Mouse (Mus musculus): ENCODE results near the gene Iqgap2. TPM values are rescaled to one million over a fixed set of nuclear protein-coding genes. Genes with fewer than 3 reads are reported as not detected.
A peak's percentile ranks its signal among the peaks of the same experiment; 100 is the strongest.

Iqgap2 gene
- polyA plus RNA-seq, 1 experiment from 2014 or later = 5.2 TPM

- ATAC-seq (ENCODE audit: low read depth) = peak; percentile 65
- WGBS = 32% methylated on average over 4 of the region's 4 CpGs
- Histone ChIP-seq H3K4me2 (ENCODE audit: low read depth, low read length) (no peak within 1 kb of the TSS), H3K27ac (ENCODE audit: low read length) (no peak within 1 kb of the TSS; the same call in 1 of the 2 replicates), H3K4me1 (replicated peaks; ENCODE audit: control insufficient read depth, insufficient read depth, low read length) (no peaks in the 10 kb centered on the region; the same call in none of the 2 replicates), H3K9me3 (ENCODE audit: control insufficient read depth, low read length) (no peaks in the 10 kb centered on the region), H3K36me3 (ENCODE audit: control insufficient read depth, insufficient read depth, low read length) (no peaks in the 10 kb centered on the region), H3K9ac (ENCODE audit: low read length) (no peak within 1 kb of the TSS), H3K4me3 (ENCODE audit: low read length) (no peak within 1 kb of the TSS), H3K27me3 (ENCODE audit: control insufficient read depth, insufficient read depth, low read depth, low read length) (no peaks in the 10 kb centered on the region)
Measured at GRCm38 (mm10) chr13:95696654-95697163, 195.0 kb downstream of the Iqgap2 start, which contains the start of gene F2rl2. F2rl2 (plus strand) TSS chr13:95696853.

GRCm38 (mm10) chr13:95696120-95696653 lies 195.5 kb downstream of the Iqgap2 start:
- H3K27ac ChIP-seq (ENCODE audit: low read length) = no peak overlapping the region
- no peak for ATAC-seq (ENCODE audit: low read depth)
- 94% methylated on average over 9 of the region's 9 CpGs for WGBS

GRCm38 (mm10) chr13:95692201-95692600 lies 199.5 kb downstream of the Iqgap2 start:
- H3K9ac ChIP-seq (ENCODE audit: low read length) = no peak overlapping the region
- H3K4me2 ChIP-seq (ENCODE audit: low read depth, low read length) = no peak overlapping the region
- WGBS = 79% methylated on average over 8 of the region's 8 CpGs
- no peaks in the 10 kb centered on the region for H3K9me3 ChIP-seq (ENCODE audit: control insufficient read depth, low read length)
- no peaks in the 10 kb centered on the region for H3K36me3 ChIP-seq (ENCODE audit: control insufficient read depth, insufficient read depth, low read length)
- no peaks in the 10 kb centered on the region for H3K27me3 ChIP-seq (ENCODE audit: control insufficient read depth, insufficient read depth, low read depth, low read length)
- ATAC-seq (ENCODE audit: low read depth) = no peak
- H3K4me1 ChIP-seq (replicated peaks; ENCODE audit: control insufficient read depth, insufficient read depth, low read length) = no peaks in the 10 kb centered on the region; the same call in 1 of the 2 replicates
- no peak overlapping the region for H3K27ac ChIP-seq (ENCODE audit: low read length)
- no peak overlapping the region for H3K4me3 ChIP-seq (ENCODE audit: low read length)

More at GRCm38 (mm10) chr13:95696120-95696653, 195.5 kb downstream of the Iqgap2 start:
- no peaks in the 10 kb centered on the region; the same call in none of the 2 replicates for H3K4me1 ChIP-seq (replicated peaks; ENCODE audit: control insufficient read depth, insufficient read depth, low read length)
- H3K9me3 ChIP-seq (ENCODE audit: control insufficient read depth, low read length) = no peaks in the 10 kb centered on the region
- H3K4me3 ChIP-seq (ENCODE audit: low read length) = no peak overlapping the region
- H3K4me2 ChIP-seq (ENCODE audit: low read depth, low read length) = no peak overlapping the region
- no peaks in the 10 kb centered on the region for H3K27me3 ChIP-seq (ENCODE audit: control insufficient read depth, insufficient read depth, low read depth, low read length)
- no peak overlapping the region for H3K9ac ChIP-seq (ENCODE audit: low read length)
- H3K36me3 ChIP-seq (ENCODE audit: control insufficient read depth, insufficient read depth, low read length) = no peaks in the 10 kb centered on the region

GRCm38 (mm10) chr13:95688576-95688975 lies 203.1 kb downstream of the Iqgap2 start:
- H3K9me3 ChIP-seq (ENCODE audit: control insufficient read depth, low read length) = no peaks in the 10 kb centered on the region
- no peak overlapping the region for H3K9ac ChIP-seq (ENCODE audit: low read length)
- H3K4me3 ChIP-seq (ENCODE audit: low read length) = no peak overlapping the region
- WGBS = 77% methylated on average over 1 of the region's 1 CpGs
- no peak overlapping the region for H3K27ac ChIP-seq (ENCODE audit: low read length)
- no peaks in the 10 kb centered on the region for H3K36me3 ChIP-seq (ENCODE audit: control insufficient read depth, insufficient read depth, low read length)
- no peaks in the 10 kb centered on the region for H3K27me3 ChIP-seq (ENCODE audit: control insufficient read depth, insufficient read depth, low read depth, low read length)
- no peaks in the 10 kb centered on the region for H3K4me1 ChIP-seq (replicated peaks; ENCODE audit: control insufficient read depth, insufficient read depth, low read length)
- no peak for ATAC-seq (ENCODE audit: low read depth)
- no peak overlapping the region for H3K4me2 ChIP-seq (ENCODE audit: low read depth, low read length)

GRCm38 (mm10) chr13:95685736-95686135 lies 206.0 kb downstream of the Iqgap2 start:
- 64% methylated on average over 5 of the region's 5 CpGs for WGBS
- no peak overlapping the region for H3K4me3 ChIP-seq (ENCODE audit: low read length)

GRCm38 (mm10) chr13:95684656-95685244 lies 207.0 kb downstream of the Iqgap2 start:
- Histone ChIP-seq H3K9me3 (ENCODE audit: control insufficient read depth, low read length) (no peaks in the 10 kb centered on the region), H3K9ac (ENCODE audit: low read length) (no peak overlapping the region), H3K27ac (ENCODE audit: low read length) (no peak overlapping the region), H3K4me1 (replicated peaks; ENCODE audit: control insufficient read depth, insufficient read depth, low read length) (no peaks in the 10 kb centered on the region), H3K36me3 (ENCODE audit: control insufficient read depth, insufficient read depth, low read length) (no peaks in the 10 kb centered on the region), H3K4me2 (ENCODE audit: low read depth, low read length) (no peak overlapping the region), H3K4me3 (ENCODE audit: low read length) (no peak overlapping the region), H3K27me3 (ENCODE audit: control insufficient read depth, insufficient read depth, low read depth, low read length) (no peaks in the 10 kb centered on the region)
- WGBS = 80% methylated on average over 9 of the region's 9 CpGs
- ATAC-seq (ENCODE audit: low read depth) = no peak

More at GRCm38 (mm10) chr13:95685736-95686135, 206.0 kb downstream of the Iqgap2 start:
- Histone ChIP-seq H3K27ac (ENCODE audit: low read length) (no peak overlapping the region), H3K4me2 (ENCODE audit: low read depth, low read length) (no peak overlapping the region), H3K9me3 (ENCODE audit: control insufficient read depth, low read length) (no peaks in the 10 kb centered on the region), H3K4me1 (replicated peaks; ENCODE audit: control insufficient read depth, insufficient read depth, low read length) (no peaks in the 10 kb centered on the region), H3K9ac (ENCODE audit: low read length) (no peak overlapping the region), H3K27me3 (ENCODE audit: control insufficient read depth, insufficient read depth, low read depth, low read length) (no peaks in the 10 kb centered on the region), H3K36me3 (ENCODE audit: control insufficient read depth, insufficient read depth, low read length) (no peaks in the 10 kb centered on the region)
- ATAC-seq (ENCODE audit: low read depth) = no peak

- no peak overlapping the region for H3K4me3 ChIP-seq (ENCODE audit: low read length)
- no peaks in the 10 kb centered on the region for H3K27me3 ChIP-seq (ENCODE audit: control insufficient read depth, insufficient read depth, low read depth, low read length)
- 60% methylated on average over 4 of the region's 4 CpGs for WGBS
- no peak overlapping the region for H3K4me2 ChIP-seq (ENCODE audit: low read depth, low read length)
- H3K9me3 ChIP-seq (ENCODE audit: control insufficient read depth, low read length) = no peaks in the 10 kb centered on the region
- no peaks in the 10 kb centered on the region for H3K4me1 ChIP-seq (replicated peaks; ENCODE audit: control insufficient read depth, insufficient read depth, low read length)
- no peaks in the 10 kb centered on the region for H3K36me3 ChIP-seq (ENCODE audit: control insufficient read depth, insufficient read depth, low read length)
- H3K27ac ChIP-seq (ENCODE audit: low read length) = no peak overlapping the region
- H3K9ac ChIP-seq (ENCODE audit: low read length) = no peak overlapping the region
- no peak for ATAC-seq (ENCODE audit: low read depth)
Measured at GRCm38 (mm10) chr13:95679491-95679941, 212.2 kb downstream of the Iqgap2 start.

- no peak for ATAC-seq (ENCODE audit: low read depth)
- Histone ChIP-seq H3K4me3 (ENCODE audit: low read length) (no peak overlapping the region), H3K4me2 (ENCODE audit: low read depth, low read length) (no peak overlapping the region), H3K36me3 (ENCODE audit: control insufficient read depth, insufficient read depth, low read length) (no peaks in the 10 kb centered on the region), H3K9me3 (ENCODE audit: control insufficient read depth, low read length) (no peaks in the 10 kb centered on the region), H3K9ac (ENCODE audit: low read length) (no peak overlapping the region), H3K27me3 (ENCODE audit: control insufficient read depth, insufficient read depth, low read depth, low read length) (no peaks in the 10 kb centered on the region), H3K27ac (ENCODE audit: low read length) (no peak overlapping the region), H3K4me1 (replicated peaks; ENCODE audit: control insufficient read depth, insufficient read depth, low read length) (no peaks in the 10 kb centered on the region)
- WGBS = 86% methylated on average over 5 of the region's 5 CpGs
Measured at GRCm38 (mm10) chr13:95679078-95679477, 212.6 kb downstream of the Iqgap2 start.

- Histone ChIP-seq H3K9ac (ENCODE audit: low read length) (no peak overlapping the region), H3K36me3 (ENCODE audit: control insufficient read depth, insufficient read depth, low read length) (0 out of 2 replicates have a peak, but pooled peaks cover 2% of the 10 kb centered on the region), H3K4me2 (ENCODE audit: low read depth, low read length) (no peak overlapping the region), H3K9me3 (ENCODE audit: control insufficient read depth, low read length) (no peaks in the 10 kb centered on the region), H3K4me3 (ENCODE audit: low read length) (no peak overlapping the region), H3K27me3 (ENCODE audit: control insufficient read depth, insufficient read depth, low read depth, low read length) (no peaks in the 10 kb centered on the region), H3K4me1 (replicated peaks; ENCODE audit: control insufficient read depth, insufficient read depth, low read length) (no peaks in the 10 kb centered on the region), H3K27ac (ENCODE audit: low read length) (no peak overlapping the region)
- ATAC-seq (ENCODE audit: low read depth) = no peak; the same call in 1 of the 2 replicates
- 68% methylated on average over 7 of the region's 7 CpGs for WGBS
Measured at GRCm38 (mm10) chr13:95672372-95672771, 219.3 kb downstream of the Iqgap2 start.
